Mouse (Mus musculus): Measurements from ENCODE around the gene Dnajc6. TPM values are rescaled to one million over a fixed set of nuclear protein-coding genes. Genes with fewer than 3 reads are reported as not detected.
A peak's percentile ranks its signal among the peaks of the same experiment; 100 is the strongest.

The Dnajc6 gene
- polyA plus RNA-seq, 1 experiment from 2014 or later = 56.6 TPM

GRCm38 (mm10) chr4:101654256-101654655 lies 157.8 kb downstream of the Dnajc6 start:
- no peaks in the 10 kb centered on the region for H3K36me3 ChIP-seq (replicated peaks)
- H3K27ac ChIP-seq = no peak overlapping the region
- H3K9ac ChIP-seq = no peak overlapping the region
- H3K4me1 ChIP-seq = peaks cover 5% of the 10 kb centered on the region
- WGBS = 88% methylated on average over 6 of the region's 6 CpGs
- no peak overlapping the region for H3K4me3 ChIP-seq
- no peaks in the 10 kb centered on the region for H3K9me3 ChIP-seq
- H3K4me2 ChIP-seq = no peak overlapping the region
- ATAC-seq (replicated peaks) = no peak
- H3K27me3 ChIP-seq (replicated peaks) = no peaks in the 10 kb centered on the region

GRCm38 (mm10) chr4:101654788-101655414 lies 158.5 kb downstream of the Dnajc6 start:
- no peaks in the 10 kb centered on the region for H3K27me3 ChIP-seq (replicated peaks)
- ATAC-seq (replicated peaks) = no peak
- WGBS = 87% methylated on average over 4 of the region's 4 CpGs
- no peaks in the 10 kb centered on the region for H3K9me3 ChIP-seq
- no peak overlapping the region for H3K4me2 ChIP-seq
- no peak overlapping the region for H3K9ac ChIP-seq
- H3K27ac ChIP-seq = no peak overlapping the region
- no peaks in the 10 kb centered on the region for H3K4me1 ChIP-seq
- H3K36me3 ChIP-seq (replicated peaks) = peaks cover 5% of the 10 kb centered on the region; the same call in 1 of the 2 replicates
- H3K4me3 ChIP-seq = no peak overlapping the region

GRCm38 (mm10) chr4:101655415-101655790 lies 159.0 kb downstream of the Dnajc6 start:
- no peaks in the 10 kb centered on the region for H3K4me1 ChIP-seq
- H3K4me3 ChIP-seq = no peak overlapping the region
- H3K36me3 ChIP-seq (replicated peaks) = peaks cover 5% of the 10 kb centered on the region; the same call in 1 of the 2 replicates
- no peak overlapping the region for H3K27ac ChIP-seq
- no peaks in the 10 kb centered on the region for H3K9me3 ChIP-seq
- no peak overlapping the region for H3K9ac ChIP-seq
- WGBS = 89% methylated on average over 7 of the region's 7 CpGs
- ATAC-seq (replicated peaks) = no peak
- no peaks in the 10 kb centered on the region for H3K27me3 ChIP-seq (replicated peaks)
- H3K4me2 ChIP-seq = no peak overlapping the region

- WGBS = 91% methylated on average over 15 of the region's 15 CpGs
- H3K36me3 ChIP-seq (replicated peaks) = peaks cover 5% of the 10 kb centered on the region; the same call in 1 of the 2 replicates
- H3K4me1 ChIP-seq = no peaks in the 10 kb centered on the region
Observed at GRCm38 (mm10) chr4:101656056-101656455, 159.6 kb downstream of the Dnajc6 start.

GRCm38 (mm10) chr4:101656956-101657570 lies 160.6 kb downstream of the Dnajc6 start:
- Histone ChIP-seq H3K4me1 (no peaks in the 10 kb centered on the region), H3K4me3 (no peak overlapping the region), H3K27ac (no peak overlapping the region), H3K4me2 (no peak overlapping the region), H3K9me3 (no peaks in the 10 kb centered on the region), H3K27me3 (replicated peaks) (no peaks in the 10 kb centered on the region), H3K36me3 (replicated peaks) (peaks cover 5% of the 10 kb centered on the region; the same call in 1 of the 2 replicates), H3K9ac (no peak overlapping the region)
- 57% methylated on average over 6 of the region's 6 CpGs for WGBS
- ATAC-seq (replicated peaks) = 0 out of 2 replicates have a peak, but pooled peaks have one; percentile 52

More at GRCm38 (mm10) chr4:101656056-101656455, 159.6 kb downstream of the Dnajc6 start:
- Histone ChIP-seq H3K27ac (no peak overlapping the region), H3K9ac (no peak overlapping the region), H3K9me3 (no peaks in the 10 kb centered on the region), H3K27me3 (replicated peaks) (no peaks in the 10 kb centered on the region), H3K4me3 (no peak overlapping the region), H3K4me2 (no peak overlapping the region)
- no peak for ATAC-seq (replicated peaks)

GRCm38 (mm10) chr4:101664160-101664750 lies 167.8 kb downstream of the Dnajc6 start:
- WGBS = 63% methylated on average over 9 of the region's 9 CpGs
- no peak overlapping the region for H3K27ac ChIP-seq
- no peak overlapping the region for H3K9ac ChIP-seq
- peaks cover 5% of the 10 kb centered on the region; the same call in 1 of the 2 replicates for H3K36me3 ChIP-seq (replicated peaks)
- H3K4me3 ChIP-seq = no peak overlapping the region
- ATAC-seq (replicated peaks) = no peak
- H3K27me3 ChIP-seq (replicated peaks) = no peaks in the 10 kb centered on the region
- no peaks in the 10 kb centered on the region for H3K9me3 ChIP-seq
- no peak overlapping the region for H3K4me2 ChIP-seq
- H3K4me1 ChIP-seq = no peaks in the 10 kb centered on the region

- H3K4me3 ChIP-seq = no peak overlapping the region
- H3K4me1 ChIP-seq = no peaks in the 10 kb centered on the region
- H3K36me3 ChIP-seq (replicated peaks) = peaks cover under 1% of the 10 kb centered on the region; the same call in 1 of the 2 replicates
- 96% methylated on average over 4 of the region's 4 CpGs for WGBS
- no peak overlapping the region for H3K4me2 ChIP-seq
- no peak overlapping the region for H3K27ac ChIP-seq
- no peak for ATAC-seq (replicated peaks)
- H3K9me3 ChIP-seq = no peaks in the 10 kb centered on the region
- H3K9ac ChIP-seq = no peak overlapping the region
- no peaks in the 10 kb centered on the region for H3K27me3 ChIP-seq (replicated peaks)
Observed at GRCm38 (mm10) chr4:101664766-101665165, 168.3 kb downstream of the Dnajc6 start.

- Histone ChIP-seq H3K27ac (no peak overlapping the region), H3K4me2 (no peak overlapping the region), H3K9ac (no peak overlapping the region), H3K36me3 (replicated peaks) (no peaks in the 10 kb centered on the region), H3K9me3 (no peaks in the 10 kb centered on the region), H3K27me3 (replicated peaks) (no peaks in the 10 kb centered on the region), H3K4me3 (no peak overlapping the region), H3K4me1 (no peaks in the 10 kb centered on the region)
- no peak for ATAC-seq (replicated peaks)
- WGBS = 57% methylated on average over 5 of the region's 5 CpGs
Observed at GRCm38 (mm10) chr4:101669161-101669560, 172.7 kb downstream of the Dnajc6 start.

GRCm38 (mm10) chr4:101669811-101670210 lies 173.4 kb downstream of the Dnajc6 start:
- H3K36me3 ChIP-seq (replicated peaks) = no peaks in the 10 kb centered on the region
- ATAC-seq (replicated peaks) = no peak
- no peak overlapping the region for H3K4me2 ChIP-seq
- no peak overlapping the region for H3K4me3 ChIP-seq
- H3K4me1 ChIP-seq = no peaks in the 10 kb centered on the region
- H3K9ac ChIP-seq = no peak overlapping the region
- no peak overlapping the region for H3K27ac ChIP-seq
- no peaks in the 10 kb centered on the region for H3K9me3 ChIP-seq
- H3K27me3 ChIP-seq (replicated peaks) = no peaks in the 10 kb centered on the region
- 78% methylated on average over 5 of the region's 5 CpGs for WGBS

- no peaks in the 10 kb centered on the region for H3K27me3 ChIP-seq (replicated peaks)
- no peak overlapping the region for H3K27ac ChIP-seq
- H3K36me3 ChIP-seq (replicated peaks) = no peaks in the 10 kb centered on the region
- H3K4me2 ChIP-seq = no peak overlapping the region
- H3K9ac ChIP-seq = no peak overlapping the region
- H3K4me3 ChIP-seq = no peak overlapping the region
- ATAC-seq (replicated peaks) = no peak
- H3K9me3 ChIP-seq = no peaks in the 10 kb centered on the region
- 77% methylated on average over 5 of the region's 5 CpGs for WGBS
- H3K4me1 ChIP-seq = no peaks in the 10 kb centered on the region
Observed at GRCm38 (mm10) chr4:101674790-101675189, 178.3 kb downstream of the Dnajc6 start.

- ATAC-seq (replicated peaks) = no peak
- WGBS = 88% methylated on average over 4 of the region's 4 CpGs
Observed at GRCm38 (mm10) chr4:101675726-101676125, 179.3 kb downstream of the Dnajc6 start.

GRCm38 (mm10) chr4:101682620-101683019 lies 186.2 kb downstream of the Dnajc6 start:
- ATAC-seq (replicated peaks) = no peak
- Histone ChIP-seq H3K27ac (no peak overlapping the region), H3K9me3 (no peaks in the 10 kb centered on the region), H3K4me2 (no peak overlapping the region), H3K4me1 (no peaks in the 10 kb centered on the region), H3K4me3 (no peak overlapping the region), H3K9ac (no peak overlapping the region), H3K27me3 (replicated peaks) (no peaks in the 10 kb centered on the region), H3K36me3 (replicated peaks) (no peaks in the 10 kb centered on the region)
- WGBS = 88% methylated on average over 4 of the region's 4 CpGs

More at GRCm38 (mm10) chr4:101675726-101676125, 179.3 kb downstream of the Dnajc6 start:
- Histone ChIP-seq H3K4me2 (no peak overlapping the region), H3K27ac (no peak overlapping the region), H3K9ac (no peak overlapping the region), H3K4me3 (no peak overlapping the region), H3K4me1 (no peaks in the 10 kb centered on the region), H3K36me3 (replicated peaks) (no peaks in the 10 kb centered on the region), H3K9me3 (no peaks in the 10 kb centered on the region), H3K27me3 (replicated peaks) (no peaks in the 10 kb centered on the region)

All from midbrain, embryonic 15.5 days (tissue).